Mouse (Mus musculus) left cerebral cortex, postnatal 36 days (tissue): Measurements from ENCODE around the gene Mast4. TPM values are rescaled to one million over a fixed set of nuclear protein-coding genes. Genes with fewer than 3 reads are reported as not detected.
"Not testable (repeated sequence)": the region's sequence is repeated elsewhere in the genome, so short reads cannot be mapped to it uniquely, and the experiment has no call there.

Experiments used
- DNase-seq, 2 experiments: peaks; one replicate each; pipeline ENCODE4 v3.0.0; 2021 to 2022; ENCODE audit warnings: low spot score in 2 of 2, mixed read lengths in 1 of 2
- intact Hi-C: fragments of 180-260 bp; cut with DNase I; formaldehyde crosslinking; loops from one replicate; pipeline ENCODE4 v1.15.1; 2025
- total RNA-seq, 2 experiments: library from RNA; stranded (reverse); gene quantifications; 2 replicates each; pipeline ENCODE4 v1.2.3; 2021

The Mast4 gene
- 10 to 100 TPM; 45.7 to 56.6 TPM for total RNA-seq

DNA sequence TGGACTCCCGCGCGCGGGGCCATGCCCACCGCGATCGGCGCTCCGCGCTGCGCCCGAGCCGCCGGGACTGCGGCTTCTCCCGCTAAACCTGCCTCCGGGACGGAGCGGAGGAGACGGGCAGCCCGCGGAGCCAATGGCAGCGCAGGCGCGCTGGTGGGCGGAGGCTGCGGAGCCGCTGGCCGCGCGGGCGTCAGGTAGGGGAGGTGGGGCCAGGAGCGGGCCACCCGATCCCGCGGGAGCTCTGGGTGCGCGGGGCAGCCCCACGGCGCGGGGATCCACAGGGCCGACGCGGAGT is at the start of gene Mast4:
Mast4 (minus strand) TSS at position 106 of the 295 bp plus-strand sequence.
- intact Hi-C loops, result loop anchor here (5.0 to 10.0 kb wide), 3 partner anchors 132 to 310 kb away; no protein-coding TSS in a partner anchor
- peak; percentile 89 to 93 for DNase-seq

DNA sequence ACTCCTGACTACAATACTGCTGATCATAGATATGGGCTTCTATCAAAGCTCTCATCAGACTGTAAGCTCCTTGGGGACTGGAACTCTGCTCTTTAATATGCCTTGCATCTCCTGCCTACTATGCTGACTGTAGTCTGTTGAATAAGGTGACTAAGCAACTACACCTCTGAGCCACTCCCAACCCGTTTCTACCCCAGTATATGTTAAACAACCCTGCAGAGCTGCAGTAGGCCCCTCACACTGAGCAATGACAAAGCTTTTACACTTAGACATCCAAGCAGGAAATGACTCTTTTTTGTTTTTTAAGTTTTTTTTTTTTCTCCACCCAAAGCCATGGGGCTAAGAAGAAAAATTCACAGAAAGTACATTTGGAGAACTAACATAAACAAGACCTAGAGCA is 40.2 kb upstream of the Mast4 start:
- DNase-seq, result no peak
- intact Hi-C loops, result no loop called here

- peak; percentile 33 to 61 for DNase-seq
- intact Hi-C loops, result no loop called here
These were observed 34.9 kb upstream of the Mast4 start for GRCm38 (mm10) chr13:103369194-103369593.

DNA sequence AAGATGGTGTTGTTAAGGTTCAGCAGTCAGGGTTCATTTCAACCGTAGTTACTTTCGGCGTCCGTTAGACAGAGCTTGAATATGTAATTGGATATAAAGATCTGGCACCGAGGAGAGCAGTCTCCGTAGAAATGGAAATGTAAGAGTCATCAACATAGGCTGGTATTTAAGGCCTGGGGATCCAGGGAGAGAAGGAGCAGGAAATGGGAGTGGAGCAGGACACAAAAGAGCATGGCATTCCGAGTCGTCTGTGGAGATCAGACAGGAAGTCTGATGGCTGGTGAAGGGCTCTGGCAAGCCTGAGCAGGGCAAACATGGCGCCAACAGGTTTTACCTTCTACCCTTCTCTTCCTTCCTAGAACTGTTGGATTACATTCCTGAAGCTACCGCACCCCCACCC is 28.9 kb upstream of the Mast4 start:
- intact Hi-C loops, result no loop called here
- no peak for DNase-seq

- DNase-seq, intact Hi-C loops: not testable (repeated sequence)
These were observed 23.1 kb upstream of the Mast4 start for GRCm38 (mm10) chr13:103357415-103357814.

DNA sequence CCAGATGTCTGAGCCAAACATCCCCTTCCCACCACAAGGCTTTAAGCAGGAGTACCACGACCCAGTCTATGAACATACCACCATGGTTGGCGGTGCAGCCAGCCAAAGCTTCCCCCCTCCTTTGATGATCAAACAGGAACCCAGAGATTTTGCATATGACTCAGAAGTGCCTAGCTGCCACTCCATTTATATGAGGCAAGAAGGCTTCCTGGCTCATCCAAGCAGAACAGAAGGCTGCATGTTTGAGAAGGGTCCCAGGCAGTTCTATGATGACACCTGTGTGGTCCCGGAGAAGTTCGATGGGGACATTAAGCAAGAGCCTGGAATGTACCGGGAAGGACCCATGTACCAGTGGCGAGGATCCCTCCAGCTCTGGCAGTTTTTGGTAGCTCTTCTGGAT is 22.6 kb upstream of the Mast4 start:
- DNase-seq, intact Hi-C loops: not testable (repeated sequence)

GRCm38 (mm10) chr13:103354737-103355136 is 20.4 kb upstream of the Mast4 start:
- no peak for DNase-seq
- intact Hi-C loops, result no loop called here

DNA sequence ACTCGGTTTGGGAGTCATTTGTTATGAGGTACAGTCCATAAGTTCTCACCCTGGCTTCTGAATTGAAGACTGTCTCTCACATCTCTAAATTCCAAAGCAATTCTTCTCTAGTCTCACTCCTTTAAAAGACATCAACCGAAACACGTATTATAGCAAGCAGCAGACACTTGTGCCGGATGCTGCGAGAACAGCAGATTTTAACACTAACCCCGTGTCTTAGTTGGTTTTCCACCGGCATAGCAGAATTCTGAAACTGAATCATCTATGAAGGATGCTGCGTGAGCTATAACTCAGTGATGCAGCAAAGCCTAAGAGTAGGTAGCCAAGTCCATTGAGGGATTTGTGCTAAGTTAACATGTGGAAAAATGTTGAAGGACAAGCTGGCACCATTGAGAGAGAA is 10.5 kb upstream of the Mast4 start:
- no peak for DNase-seq
- intact Hi-C loops, result no loop called here

DNA sequence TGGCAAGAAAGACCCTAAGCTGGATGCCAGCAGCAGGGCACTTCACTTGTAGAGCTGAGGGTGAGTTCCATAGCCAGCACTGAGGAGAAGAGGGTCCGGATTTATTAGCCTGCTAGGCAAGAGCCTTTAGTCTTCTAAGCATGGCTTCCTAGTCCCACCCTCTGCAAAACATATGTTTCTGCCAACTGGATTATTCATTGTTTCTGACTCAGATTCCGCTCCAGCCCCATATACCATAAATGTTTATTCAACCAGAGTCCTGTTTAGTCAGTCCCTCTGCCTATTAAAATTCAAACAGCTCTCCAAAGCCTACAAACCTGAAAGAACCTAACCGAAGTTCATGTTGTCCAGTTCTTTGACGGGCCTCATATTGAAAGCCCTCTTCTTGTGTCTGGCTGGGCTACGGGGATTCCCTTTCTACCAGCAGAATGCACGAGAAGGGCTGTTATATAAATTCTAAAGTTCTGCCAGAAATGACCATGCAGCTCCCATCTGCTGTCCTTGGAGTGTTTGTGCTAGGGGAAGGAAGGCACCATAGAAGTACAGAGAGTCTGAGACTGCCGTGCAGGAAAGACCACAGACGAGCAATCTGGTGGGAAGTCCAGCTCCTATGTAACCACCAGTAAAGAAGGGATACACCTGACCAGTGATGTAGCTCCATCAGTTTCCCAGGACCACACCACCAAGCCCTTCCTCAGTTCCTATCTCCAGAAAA is 9.9 kb upstream of the Mast4 start:
- DNase-seq, result peak in 1 of 2 experiments; percentile 38
- intact Hi-C loops, result no loop called here

- intact Hi-C loops, result no loop called here
- peak; percentile 41 to 57 for DNase-seq
These were observed 6.7 kb upstream of the Mast4 start for GRCm38 (mm10) chr13:103341031-103341430.

- no peak for DNase-seq
- intact Hi-C loops, result loop anchor here (10.0 kb wide), 1 partner anchor 306 kb away; no protein-coding TSS in a partner anchor
These were observed 4.3 kb upstream of the Mast4 start for GRCm38 (mm10) chr13:103338616-103339015.

- DNase-seq, result no peak
- intact Hi-C loops, result loop anchor here (10.0 kb wide), 1 partner anchor 309 kb away; no protein-coding TSS in a partner anchor
These were observed 1.9 kb upstream of the Mast4 start for GRCm38 (mm10) chr13:103336237-103336636.

DNA sequence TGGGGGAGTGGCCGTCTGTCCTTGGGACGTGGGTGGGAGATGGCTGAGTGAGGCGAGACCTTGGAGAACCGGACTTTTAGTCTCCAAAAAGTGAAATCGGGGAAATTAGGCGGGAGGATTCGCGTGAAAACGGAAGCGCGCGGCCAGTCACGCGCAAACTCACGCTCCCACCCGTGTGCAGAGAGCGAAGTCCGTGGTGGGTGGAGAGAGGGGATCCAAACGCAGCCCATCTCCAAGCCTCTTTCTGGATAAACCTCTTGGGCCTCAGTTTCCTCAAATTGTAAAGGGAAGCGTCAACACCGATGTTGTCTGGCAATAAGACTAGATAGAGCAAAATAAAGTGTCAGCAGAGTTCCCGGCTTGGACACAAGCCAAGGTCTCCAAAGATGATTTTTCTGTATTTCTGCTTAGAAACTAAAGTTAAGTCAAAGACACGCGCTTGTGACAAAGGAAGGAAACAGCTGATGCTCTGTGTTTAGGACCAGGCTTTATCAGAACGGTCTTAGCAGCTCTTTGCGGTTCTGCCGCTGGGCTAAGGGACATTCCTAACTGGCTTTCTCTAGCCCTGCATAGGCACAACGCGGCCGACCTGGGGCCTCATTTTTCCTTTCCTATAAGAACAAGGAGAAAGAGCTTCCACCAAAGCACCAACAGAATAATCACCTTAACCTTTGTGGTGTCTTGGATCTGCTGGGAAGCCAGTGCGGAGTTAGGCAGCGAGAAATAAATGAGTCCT is 594 bp upstream of the Mast4 start:
- intact Hi-C loops, result loop anchor here (5.0 to 10.0 kb wide), 3 partner anchors 133 to 310 kb away; no protein-coding TSS in a partner anchor
- peak in 1 of 2 experiments; percentile 20 for DNase-seq

DNA sequence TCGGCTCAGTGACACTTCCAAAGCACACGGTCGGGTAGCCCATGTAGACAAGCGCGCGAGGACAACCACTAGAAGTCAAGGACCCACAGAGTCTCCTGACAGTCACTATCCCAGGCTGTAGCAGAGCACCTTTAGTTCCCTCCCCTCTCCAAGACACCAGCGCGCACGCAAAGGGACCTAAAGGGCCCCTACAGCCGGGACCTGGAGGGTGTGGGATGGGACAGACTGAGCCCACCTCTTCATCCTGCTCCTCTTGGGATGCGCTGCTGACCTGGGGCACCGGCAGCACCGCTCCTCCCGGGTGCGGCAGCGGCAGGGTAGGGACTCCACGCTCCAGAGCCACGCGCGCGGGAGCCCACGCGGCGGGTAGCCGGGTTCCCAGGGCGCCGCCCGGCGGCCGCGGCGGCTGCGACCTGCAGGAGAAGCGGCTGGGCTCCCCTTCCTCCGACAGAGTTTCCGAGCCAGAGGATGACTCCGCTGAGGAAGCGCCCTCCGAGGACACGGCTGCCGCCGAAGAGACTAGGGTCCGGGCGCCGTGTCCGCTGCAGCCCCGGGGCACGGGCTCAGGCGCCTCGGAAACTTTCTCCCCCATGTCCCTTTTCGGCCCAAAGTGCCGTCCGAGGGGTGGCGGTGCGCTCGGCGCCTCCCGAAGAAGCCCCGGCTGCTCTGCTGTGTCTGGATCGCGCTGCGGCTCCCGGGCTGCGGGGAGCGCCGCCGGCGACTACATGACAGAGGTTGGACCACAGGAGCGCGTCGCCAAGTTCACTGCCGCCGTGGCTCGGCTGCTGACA is 501 bp downstream of the Mast4 start:
- intact Hi-C loops, result loop anchor here (5.0 to 10.0 kb wide), 3 partner anchors 131 to 311 kb away; no protein-coding TSS in a partner anchor
- DNase-seq, result peak; percentile 57 to 62

GRCm38 (mm10) chr13:103333153-103333552 is 1.1 kb downstream of the Mast4 start:
- intact Hi-C loops, result loop anchor here (5.0 to 10.0 kb wide), 3 partner anchors 131 to 312 kb away; no protein-coding TSS in a partner anchor
- DNase-seq, result peak in 1 of 2 experiments; percentile 23

DNA sequence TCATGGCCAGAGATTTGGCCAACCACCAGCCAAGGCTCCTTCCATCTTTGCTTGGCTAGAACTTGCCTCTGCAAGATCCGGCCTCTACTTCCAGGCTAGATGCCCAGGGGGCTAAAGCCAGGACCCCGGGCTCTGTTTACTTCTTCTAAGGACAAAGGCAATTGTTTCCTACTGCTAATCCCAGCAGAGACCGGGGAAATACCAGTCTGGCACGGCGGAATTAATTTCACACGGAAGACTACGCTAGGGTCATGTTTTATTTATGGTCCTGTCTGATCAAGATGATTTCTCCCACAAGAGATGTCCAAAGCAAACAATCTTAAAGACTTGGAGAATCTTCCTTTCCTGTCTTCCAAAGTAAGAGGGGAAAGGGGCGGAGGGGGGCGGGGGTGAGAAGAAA is 1.6 kb downstream of the Mast4 start:
- intact Hi-C loops, result loop anchor here (5.0 to 10.0 kb wide), 3 partner anchors 130 to 312 kb away; no protein-coding TSS in a partner anchor

DNA sequence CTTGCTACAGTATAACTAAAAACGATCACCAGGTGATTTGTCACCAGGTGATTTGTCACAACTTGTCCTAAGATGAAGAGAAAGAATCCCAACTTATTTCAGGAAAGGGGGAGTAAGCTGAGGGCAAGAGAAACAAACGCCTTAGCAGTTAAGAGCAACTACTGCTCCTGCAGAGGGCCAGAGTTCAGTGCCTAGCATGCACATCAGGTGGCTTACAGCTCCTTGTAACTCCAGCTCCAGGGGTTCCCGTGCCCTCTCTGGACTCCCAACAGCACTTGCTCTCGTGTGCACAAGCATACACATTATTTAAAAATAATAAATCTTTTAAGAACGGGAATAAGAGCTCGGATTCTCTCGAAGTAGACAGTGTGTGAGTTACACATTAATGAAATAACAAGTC is 3.2 kb downstream of the Mast4 start:
- no peak for DNase-seq
- intact Hi-C loops, result loop anchor here (5.0 to 10.0 kb wide), 3 partner anchors 129 to 314 kb away; no protein-coding TSS in a partner anchor

More for the DNA sequence above, 1.6 kb downstream of the Mast4 start:
- DNase-seq, result no peak

GRCm38 (mm10) chr13:103328299-103328698 is 6.0 kb downstream of the Mast4 start:
- intact Hi-C loops, result no loop called here
- no peak for DNase-seq

DNA sequence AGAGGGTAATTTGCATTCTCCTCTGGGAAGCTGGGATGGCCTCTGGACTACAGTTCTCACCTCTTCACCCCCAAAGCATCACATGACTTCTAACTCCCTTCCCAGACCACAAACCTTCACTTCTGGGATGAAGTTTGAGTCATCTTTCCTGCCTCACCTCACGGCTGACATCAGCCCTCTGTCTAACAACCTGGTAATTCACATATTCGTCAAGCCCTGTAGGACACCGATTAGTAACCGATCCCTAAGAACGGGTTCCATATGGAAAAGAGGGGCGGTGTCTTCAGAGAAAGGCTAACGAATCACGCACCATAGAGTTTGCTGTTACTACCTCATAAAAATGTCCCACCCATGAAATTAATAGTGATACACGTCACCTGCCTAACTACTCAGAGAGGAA is 6.5 kb downstream of the Mast4 start:
- intact Hi-C loops, result no loop called here
- DNase-seq, result no peak

- intact Hi-C loops, result no loop called here
- no peak for DNase-seq
These were observed 8.1 kb downstream of the Mast4 start for GRCm38 (mm10) chr13:103326186-103326585.
